Mouse (Mus musculus) layer of hippocampus, postnatal 25 days (tissue): ENCODE results near the gene Ttc24. TPM values are rescaled to one million over a fixed set of nuclear protein-coding genes. Genes with fewer than 3 reads are reported as not detected.

Source experiments
- DNase-seq, 2 experiments: peaks; one replicate each; pipeline ENCODE4 v3.0.0; 2022; ENCODE audit warnings: mixed read lengths in 2 of 2, low spot score in 1 of 2; ENCODE audit errors: extremely low spot score in 1 of 2
- total RNA-seq, 2 experiments: library from RNA; stranded (reverse); gene quantifications; 2 replicates each; pipeline ENCODE4 v1.2.3; 2021

The Ttc24 gene
- total RNA-seq = not detected

DNA sequence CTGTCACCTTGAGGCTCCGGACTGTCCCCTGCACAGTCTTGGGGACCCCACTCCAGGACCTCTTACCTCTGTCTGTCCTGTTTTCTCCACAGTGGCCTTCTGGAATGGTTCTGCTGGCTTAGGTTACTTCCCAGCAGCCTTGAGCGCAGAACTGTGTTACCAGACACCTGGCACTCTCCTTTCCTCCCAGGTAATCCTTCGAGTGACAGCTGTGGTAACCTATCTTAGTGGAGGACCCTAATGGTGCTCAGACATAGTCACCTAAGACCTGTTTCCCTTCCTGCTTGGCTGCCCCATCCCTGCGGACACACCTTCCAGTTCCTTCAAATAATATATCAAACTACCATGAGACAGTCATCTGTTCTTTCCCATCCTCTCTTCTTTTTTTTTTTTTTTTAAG lies at the start of gene Ttc24:
TSS of gene Ttc24 (minus strand) at position 101 of the 400 bp plus-strand sequence.
- no peak for DNase-seq

GRCm38 (mm10) chr3:88127636-88128035 lies 49.5 kb upstream of the Ttc24 start:
- DNase-seq = no peak

DNA sequence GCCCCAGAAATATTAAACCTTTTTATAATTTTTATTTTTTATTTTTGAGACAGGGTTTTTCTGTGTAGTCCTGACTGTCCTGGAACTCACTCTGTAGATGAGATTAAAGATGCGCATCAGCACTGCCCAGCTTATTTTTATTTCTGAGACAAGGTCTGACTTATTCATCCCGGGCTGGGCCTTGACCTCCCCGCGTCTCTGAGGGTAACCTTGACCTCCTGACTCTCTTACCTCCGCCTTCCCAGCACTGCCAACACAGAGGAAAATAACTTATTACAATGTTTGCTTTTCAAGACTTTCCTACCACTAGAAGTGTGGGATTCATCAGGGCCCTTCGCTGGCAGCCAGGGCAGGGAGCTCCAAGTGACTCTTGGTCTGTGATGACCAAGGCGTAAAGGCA lies 48.1 kb upstream of the Ttc24 start:
- no peak for DNase-seq

GRCm38 (mm10) chr3:88125195-88125594 lies 47.1 kb upstream of the Ttc24 start:
- no peak for DNase-seq

GRCm38 (mm10) chr3:88121164-88122131 lies 43.3 kb upstream of the Ttc24 start:
- no peak for DNase-seq

DNA sequence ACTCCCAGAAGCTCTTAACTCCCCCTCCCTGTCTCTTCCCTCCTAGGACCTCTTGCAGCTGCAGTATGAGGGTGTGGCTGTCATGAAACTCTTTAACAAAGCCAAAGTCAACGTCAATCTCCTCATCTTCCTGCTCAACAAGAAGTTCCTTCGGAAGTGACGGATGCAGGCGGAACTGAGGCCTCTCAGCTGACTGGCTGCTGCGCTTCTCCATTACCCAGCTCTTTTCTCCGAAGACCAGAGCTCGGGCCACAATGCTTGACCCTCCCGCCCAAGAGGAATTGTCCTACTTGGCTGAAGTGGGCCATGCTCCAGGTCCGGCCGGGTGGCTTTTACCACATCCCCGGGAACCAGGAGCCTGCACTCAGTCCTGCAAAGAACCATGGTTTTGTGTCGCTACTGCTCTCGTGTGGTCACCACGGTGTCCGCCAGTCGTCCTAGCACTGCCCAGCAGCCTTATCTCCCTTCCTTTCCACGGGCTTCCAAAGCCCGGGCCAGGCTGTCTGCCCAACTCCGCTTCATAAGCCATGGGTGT lies 42.1 kb upstream of the Ttc24 start:
- no peak for DNase-seq

DNA sequence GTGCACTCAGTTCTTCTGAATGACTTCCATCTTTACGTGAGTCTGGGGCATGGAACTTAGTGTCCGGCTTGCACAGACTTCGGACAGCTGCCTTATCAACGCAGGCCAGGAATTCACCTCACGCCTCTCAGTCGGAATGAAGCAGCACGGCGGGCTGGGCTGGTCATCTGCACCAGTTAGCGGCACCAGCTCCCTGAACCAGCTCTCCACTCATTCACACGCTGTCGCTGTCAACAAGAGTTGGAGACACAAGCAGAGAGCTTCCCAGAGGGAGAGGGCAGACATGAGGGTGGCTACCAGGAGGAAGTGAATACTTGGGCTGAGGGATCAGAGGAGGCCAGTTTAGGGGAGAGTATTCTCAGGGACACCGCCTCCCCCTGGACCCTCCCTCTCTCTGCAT lies 36.3 kb upstream of the Ttc24 start:
- DNase-seq = no peak

GRCm38 (mm10) chr3:88109126-88109525 lies 31.0 kb upstream of the Ttc24 start:
- DNase-seq = no peak

DNA sequence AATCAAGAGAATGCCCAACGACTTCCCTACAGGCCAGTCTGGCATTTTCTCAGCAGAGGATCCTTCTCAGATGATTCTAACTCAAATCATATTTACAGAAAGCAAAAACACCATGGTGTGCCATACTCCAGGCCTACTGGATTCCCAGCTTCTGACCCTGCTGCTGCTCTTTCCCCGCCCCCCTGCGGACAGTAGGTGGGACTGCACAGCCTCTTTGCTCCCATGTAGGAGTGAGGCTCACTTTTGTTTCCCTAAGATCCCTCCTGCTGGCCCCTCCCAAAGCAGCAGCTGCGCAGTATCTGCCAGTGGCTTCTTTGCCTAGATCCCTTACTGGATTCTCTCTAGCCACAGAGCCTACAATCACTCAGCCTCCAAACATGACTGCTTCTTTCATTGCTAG lies 28.0 kb upstream of the Ttc24 start:
- DNase-seq = no peak

- no peak for DNase-seq
These were observed 24.5 kb upstream of the Ttc24 start for GRCm38 (mm10) chr3:88102611-88103010.

GRCm38 (mm10) chr3:88102196-88102595 lies 24.1 kb upstream of the Ttc24 start:
- DNase-seq = no peak

GRCm38 (mm10) chr3:88101736-88102135 lies 23.6 kb upstream of the Ttc24 start:
- DNase-seq = no peak

- DNase-seq = peak in 1 of 2 experiments; percentile 21
These were observed 22.1 kb upstream of the Ttc24 start for GRCm38 (mm10) chr3:88100251-88100650.

DNA sequence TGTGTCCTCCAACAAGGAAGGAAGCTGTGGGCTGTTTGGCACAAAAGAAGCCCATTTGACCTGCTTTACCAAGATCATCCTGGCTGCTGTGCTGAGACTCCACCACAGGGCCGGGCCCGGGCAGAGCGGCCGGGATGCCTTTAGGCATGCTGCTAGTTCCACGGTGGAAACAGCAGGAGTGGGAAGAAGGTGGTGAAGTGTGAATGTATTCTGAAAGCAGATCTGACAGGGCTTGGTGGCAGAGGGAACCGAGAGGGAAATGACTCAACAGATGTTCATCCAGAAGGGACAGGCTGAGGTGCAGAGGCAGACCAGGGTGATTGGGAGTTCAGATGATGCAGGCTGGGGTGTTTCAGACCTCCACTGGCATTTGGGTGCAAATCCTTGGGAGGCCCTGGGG lies 19.6 kb upstream of the Ttc24 start:
- DNase-seq = no peak

- no peak for DNase-seq
These were observed 16.0 kb upstream of the Ttc24 start for GRCm38 (mm10) chr3:88094126-88094525.

- no peak for DNase-seq
These were observed 12.5 kb upstream of the Ttc24 start for GRCm38 (mm10) chr3:88090616-88091015.

- DNase-seq = no peak
These were observed 12.0 kb upstream of the Ttc24 start for GRCm38 (mm10) chr3:88090106-88090505.

DNA sequence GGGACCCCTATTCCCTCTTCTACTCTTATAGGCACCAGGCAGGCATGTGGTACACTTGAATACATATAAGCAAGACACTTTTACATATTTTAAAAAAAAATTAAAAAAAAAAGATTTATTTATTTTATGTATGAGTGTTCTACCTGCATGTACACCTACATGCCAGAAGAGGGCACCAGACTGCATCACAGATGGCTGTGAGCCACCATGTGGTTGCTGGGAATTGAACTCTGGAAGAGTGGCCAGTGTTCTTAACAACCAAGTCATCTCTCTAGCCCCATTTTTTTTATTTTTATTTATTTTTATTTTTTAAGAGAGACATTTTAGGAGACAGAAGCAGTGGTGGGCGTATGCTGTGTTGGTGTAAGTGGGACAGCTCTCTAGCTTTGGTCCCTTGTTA lies 9.6 kb upstream of the Ttc24 start:
- DNase-seq = no peak

DNA sequence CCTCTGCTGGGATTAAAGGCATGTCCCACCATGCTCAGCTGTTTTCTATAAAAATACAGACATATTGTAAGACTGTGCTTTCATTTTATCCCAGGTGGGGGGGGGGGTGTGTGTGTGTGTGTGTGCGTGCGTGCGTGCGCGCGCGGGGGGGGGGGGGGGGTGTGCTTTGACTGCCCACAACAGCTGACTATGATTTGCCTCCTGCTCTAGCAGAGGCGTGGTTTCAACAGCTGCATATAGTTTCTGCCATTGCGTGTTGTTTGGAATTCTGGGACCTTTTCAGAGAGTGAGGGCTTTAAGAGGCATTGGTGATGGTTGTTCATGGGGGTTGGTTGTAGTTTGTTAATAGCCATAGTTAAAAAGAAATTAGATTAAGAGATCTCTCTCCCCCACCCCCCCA lies 7.4 kb upstream of the Ttc24 start:
- DNase-seq = no peak

- no peak for DNase-seq
These were observed 5.9 kb upstream of the Ttc24 start for GRCm38 (mm10) chr3:88084001-88084400.

DNA sequence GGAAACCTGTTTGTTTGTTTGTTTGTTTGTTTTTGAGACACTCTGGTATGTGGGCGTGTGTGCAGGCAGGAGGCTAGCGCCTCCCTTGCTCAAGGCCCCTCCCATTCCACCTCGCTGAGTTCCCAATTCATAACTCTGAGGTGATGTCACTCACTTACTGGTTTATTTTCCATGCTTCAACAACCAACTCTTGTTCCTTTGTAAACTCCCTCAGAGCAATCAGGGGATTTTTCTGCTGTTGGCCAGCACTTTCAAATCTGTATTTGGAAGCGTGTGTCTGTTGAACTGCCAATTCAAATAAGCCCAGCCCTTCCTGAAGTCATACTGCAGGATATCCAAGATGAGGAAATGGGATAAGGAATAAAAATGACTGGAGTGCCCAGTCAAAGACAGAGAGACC lies 4.6 kb upstream of the Ttc24 start:
- DNase-seq = no peak

DNA sequence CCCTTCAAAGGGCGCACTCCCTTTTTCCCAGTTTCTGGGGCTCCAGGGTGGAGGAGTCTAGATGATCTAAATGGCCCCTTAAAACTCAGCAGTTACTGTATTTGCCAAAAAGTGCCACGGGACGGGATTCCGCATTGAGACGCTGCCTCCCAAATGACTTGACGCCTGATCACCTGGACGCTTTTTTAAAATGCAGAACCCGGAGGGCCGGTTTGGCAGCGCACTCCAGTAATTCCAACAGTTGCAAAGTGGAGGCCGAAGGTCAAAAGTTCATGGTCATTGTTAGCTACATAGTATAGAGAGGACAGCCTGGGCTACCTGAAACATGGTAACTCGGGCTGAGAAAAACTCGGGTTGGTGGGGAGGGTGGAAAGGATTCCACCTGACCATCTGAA lies 4.1 kb upstream of the Ttc24 start:
- DNase-seq = no peak
